Mouse (Mus musculus): ENCODE data around the gene 1700080E11Rik.
"Not testable (repeated sequence)": the region's sequence is repeated elsewhere in the genome, so short reads cannot be mapped to it uniquely, and the experiment has no call there.

Gene 1700080E11Rik

DNA sequence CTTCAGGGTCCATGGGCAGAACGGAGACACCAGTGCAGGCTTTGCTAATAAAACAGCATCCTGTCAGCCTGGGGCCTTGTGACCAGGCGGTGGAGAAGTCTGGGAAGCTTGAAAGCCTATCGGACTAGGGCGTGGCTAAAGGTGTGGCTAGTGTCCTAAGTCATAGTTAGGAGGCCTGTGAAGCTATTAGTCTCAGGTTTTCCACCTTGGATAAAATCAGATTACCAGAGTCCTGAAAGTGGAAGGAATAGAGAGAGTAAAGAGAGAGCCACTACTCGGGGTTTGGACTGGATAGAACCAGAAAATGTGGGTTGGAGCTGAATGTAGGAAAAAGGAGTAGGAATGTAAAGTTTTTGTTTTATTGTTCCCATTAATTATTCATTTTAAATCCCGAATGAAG, at the start of gene 1700080E11Rik:
Gene 1700080E11Rik (minus strand): TSS at position 101 of the 400 bp plus-strand sequence.
- DNase-seq = no peak

DNA sequence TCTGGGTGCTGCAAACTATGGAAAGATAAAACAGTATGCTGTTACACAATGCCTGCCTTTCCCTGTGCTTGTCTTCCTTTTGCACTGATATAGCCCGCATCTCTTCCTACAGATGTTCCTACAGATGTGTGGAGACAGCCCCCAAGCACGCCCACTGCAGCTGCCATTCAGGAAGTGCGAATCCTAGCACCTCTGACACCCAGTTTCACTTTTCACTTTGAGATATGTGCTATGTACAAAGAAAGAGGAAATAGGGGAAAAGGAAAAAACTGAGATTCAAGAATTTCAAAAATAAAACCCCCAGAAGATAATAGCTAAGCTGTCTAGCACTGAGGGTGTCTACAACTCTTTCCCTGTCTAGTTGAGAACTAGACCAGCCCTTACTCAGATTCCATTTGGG, 41.8 kb upstream of the 1700080E11Rik start:
- DNase-seq = no peak

DNA sequence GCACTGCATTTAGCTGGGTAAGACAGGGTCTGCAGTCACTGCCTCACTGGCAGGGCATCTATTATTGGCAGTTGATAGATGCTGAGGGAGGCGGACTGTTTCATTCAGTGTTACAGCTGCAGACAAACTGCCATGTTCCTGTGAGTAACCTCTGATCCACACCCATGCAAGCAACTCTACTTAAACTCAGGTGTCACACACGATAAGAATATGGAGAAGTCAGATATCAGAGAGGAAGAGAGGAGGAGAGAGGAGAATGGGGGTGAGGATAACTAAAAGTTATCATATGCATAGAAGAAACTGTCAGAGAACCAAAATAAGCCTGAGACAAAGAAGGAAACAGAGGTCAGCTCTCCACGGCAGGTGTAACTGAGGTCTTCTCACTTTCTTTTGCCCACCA, 37.5 kb upstream of the 1700080E11Rik start:
- no peak for DNase-seq

DNA sequence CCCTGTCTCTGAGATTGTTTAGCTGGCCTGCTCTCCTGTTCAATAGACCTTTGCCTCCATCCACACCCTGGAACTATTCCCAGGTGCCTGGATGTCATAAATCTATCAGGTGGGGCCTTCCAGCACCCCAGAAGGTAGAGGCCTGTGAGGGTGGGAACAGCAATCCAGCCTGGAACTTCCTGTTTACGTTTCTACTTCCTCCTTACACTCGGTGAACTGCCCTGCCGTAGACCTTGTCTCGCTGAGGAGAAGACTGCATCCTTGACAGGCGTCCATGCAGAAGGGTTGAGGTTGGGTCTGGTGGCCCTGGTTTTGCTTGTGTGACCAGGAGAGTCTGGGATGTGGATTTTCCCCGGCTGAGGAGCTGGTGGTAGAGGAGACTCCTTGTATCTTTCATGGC, 5.7 kb downstream of the 1700080E11Rik start:
- DNase-seq = no peak

DNA sequence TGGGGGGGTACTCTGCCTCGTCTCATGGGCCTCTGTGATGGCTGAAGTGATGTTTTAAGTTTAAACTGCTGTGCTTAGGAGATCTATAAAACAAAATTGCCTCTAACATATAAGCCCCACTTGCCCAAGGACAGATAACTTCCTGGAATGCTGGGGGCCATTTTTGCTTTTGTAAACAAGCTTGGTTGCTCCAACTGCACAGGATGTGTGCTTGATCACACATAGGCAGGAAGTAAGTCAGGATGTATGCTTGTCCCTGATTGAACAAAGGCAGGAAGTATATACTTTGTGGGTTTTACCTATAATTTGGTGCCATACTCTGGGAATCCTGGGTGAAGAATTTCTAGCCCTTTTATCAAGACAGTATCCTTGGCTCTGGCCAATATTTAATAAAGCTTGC, 8.5 kb downstream of the 1700080E11Rik start:
- no peak for DNase-seq

DNA sequence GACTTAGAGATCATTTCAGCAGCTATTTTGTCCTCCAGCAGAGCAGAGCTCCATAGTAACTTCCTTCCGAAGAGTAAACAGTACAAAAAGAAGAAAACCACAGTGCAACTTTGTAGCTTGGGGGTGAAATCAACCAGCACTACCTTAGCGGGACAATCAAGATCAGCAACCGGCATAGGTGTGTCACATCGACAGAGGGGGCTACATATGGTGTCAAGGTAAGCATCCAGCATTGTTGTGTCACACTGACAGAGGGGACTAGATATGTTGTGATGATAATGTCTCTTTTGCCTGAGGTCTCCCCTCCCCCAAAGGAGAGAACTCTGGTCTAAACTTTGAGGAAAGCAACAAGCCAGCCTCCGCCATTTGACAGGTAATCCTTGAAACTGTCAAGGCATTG, 10.4 kb downstream of the 1700080E11Rik start:
- no peak for DNase-seq

DNA sequence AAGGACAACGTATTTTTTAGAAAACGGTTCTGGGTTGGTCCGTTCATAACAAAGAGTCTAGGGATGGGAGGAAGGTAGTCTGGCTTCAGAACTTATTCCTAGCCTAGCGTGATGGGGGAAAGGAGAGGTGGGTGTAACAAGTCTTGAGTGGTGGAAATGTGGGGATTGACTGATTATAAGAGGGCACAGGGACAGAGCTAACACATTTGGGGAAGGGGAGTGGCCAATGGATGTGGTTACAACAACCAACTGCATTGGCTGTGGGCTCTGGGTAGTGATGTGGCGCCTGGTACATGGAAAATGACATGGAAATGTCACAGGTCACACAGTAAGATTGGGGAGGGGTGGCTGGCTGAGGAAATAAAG, 12.9 kb downstream of the 1700080E11Rik start:
- no peak for DNase-seq

DNA sequence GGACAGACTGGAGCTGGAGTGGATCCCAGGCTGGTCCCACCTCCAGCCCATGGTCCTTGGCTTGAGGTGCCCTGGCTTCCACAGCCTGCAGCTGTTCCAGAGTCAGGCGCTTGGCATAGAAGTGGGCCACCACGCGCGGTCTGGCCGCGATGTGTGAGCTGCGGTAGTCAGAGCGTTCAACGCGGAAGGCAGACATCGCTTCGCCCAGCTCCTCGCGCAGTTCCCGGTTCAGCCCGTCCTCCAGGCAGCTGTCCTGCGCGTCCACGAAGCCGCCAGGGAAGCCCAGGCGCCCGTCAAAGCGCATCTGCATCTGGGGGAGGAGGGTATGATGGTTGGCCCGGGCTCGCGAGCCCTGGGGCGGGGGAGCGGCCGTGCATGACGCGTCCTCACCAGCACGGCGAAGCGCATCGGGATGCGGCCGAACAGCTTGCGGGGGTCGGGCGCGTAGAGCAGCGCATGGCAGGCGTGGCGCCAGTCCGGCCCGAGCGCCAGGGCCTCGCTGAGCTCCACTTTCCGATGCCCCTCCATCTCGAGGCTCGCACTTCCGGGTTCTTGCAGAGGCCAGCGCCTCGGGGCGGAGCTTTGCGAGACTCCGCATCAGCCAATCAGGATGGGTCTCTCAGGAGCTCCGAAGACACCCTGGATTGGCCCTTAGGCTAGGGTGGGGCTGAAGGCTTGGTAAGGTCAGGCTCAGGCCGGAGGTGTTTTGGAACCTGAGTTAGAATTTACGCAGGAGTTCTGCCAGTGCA, 13.5 kb downstream of the 1700080E11Rik start, which contains the start of gene Nudt16:
Gene Nudt16 (minus strand): TSS at position 572 of the 749 bp plus-strand sequence.
- peak; percentile 92 for DNase-seq

DNA sequence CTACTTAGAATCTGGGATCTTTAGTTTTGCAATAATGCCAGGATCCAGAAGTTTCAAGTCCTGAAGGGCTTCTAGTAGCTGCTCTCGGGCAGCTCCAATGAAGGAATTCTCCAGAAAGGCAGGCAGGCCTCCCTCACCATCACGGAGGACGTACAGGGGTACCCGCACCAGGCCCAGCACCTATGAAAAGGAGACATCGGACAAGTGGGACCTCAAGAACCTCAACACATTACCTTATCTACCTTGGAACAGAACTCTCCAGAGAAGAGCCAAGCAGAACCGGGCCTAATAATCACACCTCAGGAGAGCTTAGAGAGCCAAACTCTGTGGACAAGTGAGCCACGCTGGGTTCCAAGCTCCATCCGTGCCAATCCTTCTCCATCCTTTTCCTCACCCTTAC, 14.6 kb downstream of the 1700080E11Rik start:
- DNase-seq = no peak

DNA sequence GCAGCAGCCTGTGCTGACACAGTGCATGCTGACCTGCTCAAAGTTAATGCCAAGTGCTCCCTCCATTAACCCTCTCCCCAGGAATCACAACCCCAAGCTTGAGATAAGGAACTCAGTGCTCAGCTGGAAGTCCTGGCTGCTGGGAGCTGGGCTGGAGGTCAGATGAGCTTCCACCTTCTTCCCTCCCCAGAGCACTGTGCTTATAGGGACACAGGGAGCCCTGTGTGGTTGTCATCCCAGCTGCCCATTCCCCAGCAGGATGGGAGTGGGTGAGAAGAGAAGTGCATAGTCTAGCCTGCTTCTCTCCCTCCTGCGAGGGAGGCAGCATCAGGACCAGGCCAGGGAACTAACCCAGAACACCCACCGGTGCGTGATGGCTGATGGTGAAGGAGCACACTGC, 19.7 kb downstream of the 1700080E11Rik start:
- DNase-seq = not testable (repeated sequence)

DNA sequence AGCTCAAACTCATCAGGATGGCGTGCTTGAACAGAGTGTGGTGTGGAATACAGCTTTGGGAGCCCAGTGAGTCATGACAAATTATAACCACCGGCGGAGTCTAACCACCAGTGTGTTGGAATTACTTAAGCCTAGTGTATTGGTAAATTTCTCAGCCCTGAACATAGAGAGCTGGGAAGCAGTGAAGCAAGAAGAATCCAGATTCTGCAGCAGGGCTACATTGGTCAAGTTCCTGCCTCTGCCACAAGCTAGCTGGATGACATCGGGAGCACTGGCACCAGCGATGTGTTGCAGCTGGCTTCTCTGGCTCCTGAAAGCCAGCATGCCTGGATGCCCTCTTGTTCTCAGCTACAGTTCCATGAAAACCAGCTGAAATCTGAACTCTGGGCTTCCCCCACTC, 41.0 kb downstream of the 1700080E11Rik start:
- no peak for DNase-seq

DNA sequence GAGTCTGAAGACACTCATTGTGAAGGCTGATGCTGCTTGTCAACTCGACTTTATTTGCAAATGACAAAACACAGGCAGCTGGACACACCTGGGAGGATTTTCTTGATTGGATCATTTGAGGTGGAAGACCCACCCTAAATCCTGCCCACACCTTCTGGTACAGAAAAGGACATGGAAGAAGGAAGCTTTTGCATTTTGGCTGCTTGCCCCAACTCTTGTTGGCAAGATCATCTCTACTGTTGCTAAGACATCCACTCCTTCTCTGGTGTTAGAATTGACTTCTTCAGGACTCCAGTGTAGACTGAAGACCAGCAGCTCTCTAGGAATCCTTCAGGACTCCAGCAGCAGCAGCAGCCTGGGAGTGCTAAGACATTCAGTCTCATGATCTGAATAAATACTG, 43.0 kb downstream of the 1700080E11Rik start:
- DNase-seq = no peak

DNA sequence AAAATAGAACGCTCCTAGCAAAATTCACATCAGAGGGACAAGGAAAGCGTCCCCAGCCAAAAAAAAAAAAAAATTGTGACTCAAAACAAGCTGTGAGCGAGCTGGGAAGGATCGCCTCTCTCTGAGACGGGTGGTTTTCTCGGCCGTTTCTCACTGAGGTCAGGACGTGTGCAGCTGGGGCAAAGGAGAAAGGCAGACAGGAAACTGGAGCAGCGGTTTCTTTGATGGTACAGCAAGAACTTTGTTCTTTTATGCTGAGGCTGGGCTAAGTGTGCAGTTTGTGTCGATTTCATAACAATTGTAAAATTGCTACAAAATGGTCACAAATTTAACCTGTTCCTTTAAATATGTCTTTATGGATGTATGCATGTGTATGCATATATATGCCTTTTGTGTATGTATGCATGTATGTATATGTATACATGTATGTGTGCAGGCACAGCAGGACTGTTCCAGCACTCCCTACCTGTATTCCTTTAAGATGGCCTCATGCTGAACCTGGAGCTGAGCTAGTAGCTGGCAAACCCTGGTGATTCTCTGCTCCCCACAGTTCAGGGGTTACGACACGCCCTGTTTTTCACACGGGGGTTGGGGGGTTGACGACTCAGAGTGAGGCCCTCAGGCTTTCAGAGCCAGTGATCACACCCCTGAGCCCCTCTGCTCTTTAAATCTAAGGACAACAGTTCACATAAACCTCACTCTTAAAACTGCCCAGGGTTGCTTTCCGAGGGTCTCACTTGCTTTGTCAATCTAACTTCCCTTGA, 43.9 kb downstream of the 1700080E11Rik start:
- DNase-seq = no peak
